Mouse (Mus musculus) hindbrain, postnatal 0 days (tissue): ENCODE measurements at regions not wholly inside any gene's neighbourhood (a gene's known extent, or its start where the extent isn't known, plus 50 kb on each side); places are given as distances from the start of the nearest gene placed in this dataset.

ENCODE experiments used
- ATAC-seq: fragments of 200-750 bp; cut with Nextera tagmentation; 2 replicates; pipeline ENCODE4 v1.8.0; 2017; ENCODE audit warnings: mild to moderate bottlenecking, moderate TSS enrichment, moderate library complexity
- DNase-seq: peaks from one replicate; pipeline ENCODE4 v3.0.0-alpha.2; 2015; ENCODE audit warnings: low spot score
- H3K27ac ChIP-seq: fragments of 300-500 bp; sonication (generic); 2 replicates; pipeline ENCODE4 v1.5.1; 2014; ENCODE audit warnings: mild to moderate bottlenecking
- H3K27me3 ChIP-seq: fragments of 300-500 bp; sonication (generic); 2 replicates; pipeline ENCODE4 v1.6.1; 2014; ENCODE audit warnings: low read length, mixed read lengths; ENCODE audit not compliant: insufficient read depth
- H3K36me3 ChIP-seq: fragments of 300-500 bp; sonication (generic); 2 replicates; pipeline ENCODE4 v1.6.1; 2014; ENCODE audit warnings: low read length, mixed read lengths; ENCODE audit not compliant: insufficient read depth
- H3K4me1 ChIP-seq: fragments of 300-500 bp; sonication (generic); 2 replicates; pipeline ENCODE4 v1.6.1; 2014; ENCODE audit warnings: antibody characterized with exemption, low read length, mixed read lengths; ENCODE audit not compliant: insufficient read depth
- H3K4me2 ChIP-seq: fragments of 300-500 bp; sonication (generic); 2 replicates; pipeline ENCODE4 v1.6.1; 2014; ENCODE audit warnings: low read depth, mild to moderate bottlenecking, low read length, moderate library complexity, mixed read lengths
- H3K4me3 ChIP-seq: fragments of 300-500 bp; sonication (generic); 2 replicates; pipeline ENCODE4 v1.5.1; 2014; ENCODE audit warnings: low read length
- H3K9ac ChIP-seq: fragments of 300-500 bp; sonication (generic); replicated peaks from 2 replicates; pipeline ENCODE4 v1.6.1; 2014; ENCODE audit warnings: mild to moderate bottlenecking, low read length, moderate library complexity, mixed read lengths
- H3K9me3 ChIP-seq: fragments of 300-500 bp; sonication (generic); 2 replicates; pipeline ENCODE4 v1.6.1; 2016; ENCODE audit warnings: low read length, mixed read lengths
- CTCF ChIP-seq: IDR thresholded peaks from 2 replicates; pipeline ENCODE4 v1.5.1; 2016; ENCODE audit warnings: antibody characterized with exemption, control low read depth, low read depth
- WGBS: fragments of 180-500 bp; shearing (Covaris S2); extraction: QIAGEN DNeasy Blood & Tissue Kit; methylation state at CpG from one replicate; pipeline ENCODE4 v1.1.7; 2014; 5-methylcytosine and 5-hydroxymethylcytosine counted together

GRCm38 (mm10) chr2:61527127-61527526 is 51.3 kb upstream of the Tank start:
- H3K4me1 ChIP-seq = no peaks in the 10 kb centered on the region
- H3K36me3 ChIP-seq = no peaks in the 10 kb centered on the region
- H3K4me2 ChIP-seq = no peak overlapping the region
- no peak for ATAC-seq
- no peak overlapping the region for H3K4me3 ChIP-seq
- H3K27ac ChIP-seq = no peak overlapping the region
- whole genome bisulfite sequencing = 94% methylated on average over 3 of the region's 3 CpGs
- TF ChIP-seq CTCF = no peak
- H3K27me3 ChIP-seq = no peaks in the 10 kb centered on the region
- H3K9me3 ChIP-seq = no peaks in the 10 kb centered on the region
- H3K9ac ChIP-seq = no peak overlapping the region
- no peak for DNase-seq

- no peak for DNase-seq
- H3K4me2 ChIP-seq = no peak overlapping the region
- ATAC-seq = no peak
- H3K4me3 ChIP-seq = no peak overlapping the region
- no peaks in the 10 kb centered on the region for H3K4me1 ChIP-seq
- TF ChIP-seq CTCF = no peak
- no peak overlapping the region for H3K27ac ChIP-seq
- no peak overlapping the region for H3K9ac ChIP-seq
- no peaks in the 10 kb centered on the region for H3K36me3 ChIP-seq
- H3K27me3 ChIP-seq = no peaks in the 10 kb centered on the region
- 89% methylated on average over 6 of the region's 6 CpGs for WGBS
- no peaks in the 10 kb centered on the region for H3K9me3 ChIP-seq
These were observed 54.2 kb upstream of the Tank start for GRCm38 (mm10) chr2:61524060-61524734.

GRCm38 (mm10) chr2:61514445-61515123 is 63.8 kb upstream of the Tank start:
- no peaks in the 10 kb centered on the region for H3K4me1 ChIP-seq
- no peak overlapping the region for H3K4me2 ChIP-seq
- H3K9ac ChIP-seq = no peak overlapping the region
- no peak for TF ChIP-seq CTCF
- ATAC-seq (no peak), DNase-seq (no peak)
- H3K27ac ChIP-seq = no peak overlapping the region
- no peak overlapping the region for H3K4me3 ChIP-seq
- no peaks in the 10 kb centered on the region for H3K27me3 ChIP-seq
- no peaks in the 10 kb centered on the region for H3K36me3 ChIP-seq
- H3K9me3 ChIP-seq = no peaks in the 10 kb centered on the region
- 94% methylated on average over 6 of the region's 6 CpGs for WGBS

- WGBS = 79% methylated on average over 12 of the region's 12 CpGs
These were observed 64.5 kb upstream of the Tank start for GRCm38 (mm10) chr2:61513787-61514444.

GRCm38 (mm10) chr2:61503594-61503993 is 74.8 kb upstream of the Tank start:
- Histone ChIP-seq H3K4me3 (no peak overlapping the region), H3K9ac (no peak overlapping the region), H3K4me2 (no peak overlapping the region), H3K9me3 (no peaks in the 10 kb centered on the region), H3K4me1 (no peaks in the 10 kb centered on the region), H3K27me3 (no peaks in the 10 kb centered on the region), H3K27ac (no peak overlapping the region), H3K36me3 (no peaks in the 10 kb centered on the region)
- 82% methylated on average over 4 of the region's 4 CpGs for WGBS
- DNase-seq = no peak
- no peak for ATAC-seq
- no peak for TF ChIP-seq CTCF

More at GRCm38 (mm10) chr2:61513787-61514444, 64.5 kb upstream of the Tank start:
- H3K9ac ChIP-seq = no peak overlapping the region
- no peak overlapping the region for H3K4me3 ChIP-seq
- TF ChIP-seq CTCF = no peak
- H3K36me3 ChIP-seq = no peaks in the 10 kb centered on the region
- DNase-seq = no peak
- no peak overlapping the region for H3K27ac ChIP-seq
- no peaks in the 10 kb centered on the region for H3K9me3 ChIP-seq
- ATAC-seq = no peak
- H3K4me1 ChIP-seq = no peaks in the 10 kb centered on the region
- H3K4me2 ChIP-seq = no peak overlapping the region
- no peaks in the 10 kb centered on the region for H3K27me3 ChIP-seq

GRCm38 (mm10) chr2:61501922-61502321 is 76.5 kb upstream of the Tank start:
- Histone ChIP-seq H3K4me1 (no peaks in the 10 kb centered on the region), H3K27ac (no peak overlapping the region), H3K4me3 (no peak overlapping the region), H3K9me3 (no peaks in the 10 kb centered on the region), H3K36me3 (no peaks in the 10 kb centered on the region), H3K4me2 (no peak overlapping the region), H3K27me3 (no peaks in the 10 kb centered on the region), H3K9ac (no peak overlapping the region)
- DNase-seq (no peak), ATAC-seq (no peak)
- TF ChIP-seq CTCF = no peak
- 91% methylated on average over 5 of the region's 5 CpGs for WGBS
